Mouse (Mus musculus): ENCODE results near the gene Cul4b. TPM values are rescaled to one million over a fixed set of nuclear protein-coding genes. Genes with fewer than 3 reads are reported as not detected.
"Not testable (repeated sequence)": the region's sequence is repeated elsewhere in the genome, so short reads cannot be mapped to it uniquely, and the experiment has no call there.

Cul4b gene
- 10 to 100 TPM; 31.2 to 36.7 (median 34.2) TPM for total RNA-seq (2022)

DNA sequence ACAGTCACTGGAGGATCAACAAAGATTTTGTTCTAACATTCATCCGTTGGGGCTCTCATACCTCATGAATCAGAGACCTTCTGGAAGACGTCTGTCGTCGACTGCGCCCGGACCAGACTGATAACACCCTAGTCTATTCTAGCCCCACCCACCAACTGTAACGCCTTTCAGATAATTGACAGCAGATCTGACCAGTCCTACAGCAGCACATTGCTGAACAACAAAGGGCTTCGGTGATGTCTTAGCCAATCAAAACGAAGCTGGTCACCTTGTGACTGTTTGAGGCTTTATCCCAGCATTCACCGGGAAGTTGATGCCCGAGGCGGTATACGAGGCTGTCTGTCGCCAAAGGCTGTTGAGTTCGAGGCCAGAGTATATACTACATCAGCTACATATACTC, at the start of gene Cul4b:
TSS of gene Cul4b (minus strand) at position 119 of the 400 bp plus-strand sequence.
- DNase-seq (ENCODE audit: low spot score in 2 of 2) = no peak

DNA sequence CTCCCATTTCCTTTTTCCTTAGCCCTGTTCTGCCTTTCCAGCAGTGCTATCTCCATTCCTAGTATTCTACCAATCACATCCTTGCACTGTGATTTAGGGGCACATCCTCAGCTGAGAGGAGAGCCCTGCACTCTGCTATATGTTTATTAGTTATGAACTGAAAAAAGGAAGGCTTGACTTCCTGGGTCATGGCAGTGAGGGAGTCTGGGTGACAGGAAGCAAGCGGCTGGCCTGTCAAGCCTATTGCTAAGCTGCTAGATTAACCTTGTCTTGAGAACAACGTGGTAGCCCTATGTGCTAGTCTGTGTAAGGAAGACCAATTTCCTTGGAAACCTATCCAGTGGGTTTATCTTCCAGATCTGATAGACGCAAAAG, 25.0 kb upstream of the Cul4b start:
- peak; percentile 11 to 13 for DNase-seq (ENCODE audit: low spot score in 2 of 2)

DNA sequence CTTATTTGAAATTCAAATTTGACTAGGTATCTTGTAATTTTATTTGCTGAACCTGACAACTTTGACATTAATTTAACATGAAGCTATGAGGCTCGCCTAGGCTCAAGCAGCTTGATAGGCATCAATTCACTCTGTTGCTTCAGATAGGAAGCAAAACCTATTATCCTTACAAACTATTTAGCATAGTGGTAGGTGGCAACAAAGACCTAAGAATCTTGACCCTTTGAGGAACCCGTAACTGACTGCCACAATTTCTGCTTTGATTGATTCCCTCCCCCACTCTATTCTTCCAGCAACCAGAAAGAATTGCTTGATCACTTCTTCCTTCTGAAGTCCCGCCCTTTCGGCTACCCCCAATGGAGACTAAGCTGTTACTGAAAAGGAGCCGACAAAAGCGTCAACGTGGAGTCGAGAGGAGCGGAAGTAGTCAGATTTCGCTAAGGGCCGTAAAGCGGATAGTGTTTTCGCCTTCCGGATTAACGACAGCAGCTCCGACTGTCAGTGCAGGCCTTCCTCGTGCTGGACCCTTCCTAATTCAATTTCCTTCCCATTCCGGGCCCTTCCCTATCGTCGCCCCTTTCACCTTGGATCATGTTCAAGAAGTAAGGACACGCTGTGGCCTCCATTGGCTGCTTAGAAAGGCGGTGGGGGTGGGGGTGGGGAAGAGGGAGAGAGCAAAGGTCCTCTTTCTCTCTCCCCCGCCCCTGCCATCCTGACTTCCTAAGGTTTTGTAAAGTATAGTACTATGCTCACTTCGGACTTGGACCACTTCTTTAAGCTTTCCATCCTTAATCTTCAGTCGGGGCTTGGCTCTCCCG, 24.4 kb upstream of the Cul4b start, which contains the start of gene Mcts1:
TSS of gene Mcts1 (plus strand) at position 402 of the 818 bp plus-strand sequence.
- peak; percentile 75 to 84 for DNase-seq (ENCODE audit: low spot score in 2 of 2)

DNA sequence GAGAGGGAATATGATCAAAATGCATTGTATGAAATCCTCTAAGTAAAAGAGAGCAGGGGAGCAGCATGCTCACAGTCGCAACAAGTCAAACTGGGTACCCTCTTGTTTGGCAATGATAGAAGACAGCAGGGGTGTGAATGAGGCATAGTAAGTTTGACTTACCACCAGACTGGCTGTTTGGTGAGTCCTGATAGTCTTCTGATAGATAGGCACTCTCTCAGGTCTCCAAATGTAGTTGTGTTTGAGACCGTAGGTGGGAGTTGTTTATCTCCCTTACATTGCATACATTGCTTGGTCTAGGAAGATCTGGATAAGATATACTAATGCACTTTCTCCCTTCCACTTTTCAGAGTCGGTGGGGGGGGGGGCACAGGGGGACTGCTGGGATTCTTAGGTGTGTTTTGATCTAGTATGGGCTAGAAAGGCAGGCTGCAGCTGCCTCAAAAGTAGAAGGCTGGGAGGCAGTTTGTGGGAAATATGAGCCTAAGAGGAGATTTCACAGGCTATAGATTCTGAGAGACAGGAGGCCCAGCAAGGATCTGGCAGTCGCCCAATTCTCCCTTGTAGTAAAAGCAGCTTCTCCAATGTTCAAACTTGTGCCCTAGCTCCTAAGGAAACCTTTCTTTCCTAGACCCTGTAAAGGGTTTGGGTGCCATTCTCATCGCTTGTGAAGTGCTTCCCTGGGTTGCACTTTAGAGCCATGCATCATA, 17.3 kb upstream of the Cul4b start:
- no peak for DNase-seq (ENCODE audit: low spot score in 2 of 2)

DNA sequence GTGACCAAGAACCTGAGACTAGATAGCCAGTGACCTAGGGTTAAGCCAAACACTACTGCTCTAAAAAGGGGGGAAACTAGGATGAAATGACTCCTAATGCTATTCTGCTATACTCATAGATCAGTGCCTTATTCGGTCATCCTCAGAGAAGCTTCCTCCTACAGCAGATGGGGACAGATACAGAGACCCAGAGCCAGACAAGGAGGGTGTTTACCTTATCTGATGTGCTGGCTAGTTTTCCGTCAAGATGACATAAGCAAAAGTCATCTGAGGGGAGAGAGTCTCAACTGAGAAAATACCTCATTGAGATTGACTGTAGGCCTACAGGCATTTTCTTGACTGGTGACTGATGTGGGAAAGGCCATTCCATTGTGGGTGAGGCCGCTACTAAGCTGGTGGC, 15.8 kb upstream of the Cul4b start:
- no peak for DNase-seq (ENCODE audit: low spot score in 2 of 2)

DNA sequence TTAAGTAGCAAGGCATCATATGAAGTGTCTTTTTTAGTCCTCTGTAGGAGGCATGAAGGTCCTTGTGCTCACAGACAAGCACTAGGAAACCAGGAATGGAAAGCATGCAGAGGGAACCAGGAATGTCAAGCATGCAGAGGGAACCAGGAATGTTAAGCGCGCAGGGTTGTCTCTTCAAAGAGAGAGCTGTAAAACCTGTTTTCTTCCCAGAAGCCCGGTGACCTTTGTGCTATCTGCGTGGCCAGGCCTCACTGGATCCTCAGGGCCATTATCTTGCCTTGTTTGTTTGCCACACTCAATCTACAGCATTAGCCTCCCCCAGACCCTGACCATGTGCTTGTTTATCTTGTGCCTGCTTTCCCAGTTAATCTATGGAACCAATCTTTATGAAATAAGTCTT, 13.8 kb upstream of the Cul4b start:
- no peak for DNase-seq (ENCODE audit: low spot score in 2 of 2)

DNA sequence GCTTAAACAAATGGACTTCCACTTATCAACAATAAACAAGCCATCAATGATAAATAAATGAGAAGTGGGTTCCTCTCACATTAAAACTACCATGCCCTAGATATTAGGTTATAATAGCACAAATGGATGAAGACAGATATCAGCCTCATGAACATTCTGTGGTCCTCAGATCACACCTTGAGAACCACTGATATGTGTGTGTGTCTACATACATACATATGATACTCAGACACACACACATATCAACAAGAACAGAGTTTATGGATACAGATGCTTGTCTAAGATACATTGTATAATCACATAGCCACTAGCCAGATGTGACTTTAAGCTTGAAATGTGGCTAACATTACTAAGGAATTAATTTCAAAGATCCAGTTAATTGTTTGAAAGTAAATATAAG, 7.3 kb upstream of the Cul4b start:
- no peak for DNase-seq (ENCODE audit: low spot score in 2 of 2)

DNA sequence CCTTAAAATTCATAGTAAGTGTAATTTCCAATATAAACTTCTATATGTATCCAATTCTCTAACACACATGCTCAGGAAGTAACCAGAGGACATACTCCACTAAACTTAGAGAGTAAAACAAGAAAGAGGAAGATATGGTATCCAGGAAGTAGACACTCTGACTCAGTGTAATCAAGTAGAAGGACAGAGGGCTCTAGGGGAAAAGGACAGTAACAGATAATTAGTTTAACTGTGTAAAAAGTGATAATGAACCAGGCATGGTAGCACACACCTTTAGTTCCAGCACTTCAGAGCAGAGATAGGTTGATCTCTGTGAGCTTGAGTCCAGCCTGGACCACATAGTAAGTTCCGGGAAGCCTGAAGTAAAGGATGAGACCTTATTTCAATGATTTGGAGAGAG, 5.1 kb upstream of the Cul4b start:
- no peak for DNase-seq (ENCODE audit: low spot score in 2 of 2)

DNA sequence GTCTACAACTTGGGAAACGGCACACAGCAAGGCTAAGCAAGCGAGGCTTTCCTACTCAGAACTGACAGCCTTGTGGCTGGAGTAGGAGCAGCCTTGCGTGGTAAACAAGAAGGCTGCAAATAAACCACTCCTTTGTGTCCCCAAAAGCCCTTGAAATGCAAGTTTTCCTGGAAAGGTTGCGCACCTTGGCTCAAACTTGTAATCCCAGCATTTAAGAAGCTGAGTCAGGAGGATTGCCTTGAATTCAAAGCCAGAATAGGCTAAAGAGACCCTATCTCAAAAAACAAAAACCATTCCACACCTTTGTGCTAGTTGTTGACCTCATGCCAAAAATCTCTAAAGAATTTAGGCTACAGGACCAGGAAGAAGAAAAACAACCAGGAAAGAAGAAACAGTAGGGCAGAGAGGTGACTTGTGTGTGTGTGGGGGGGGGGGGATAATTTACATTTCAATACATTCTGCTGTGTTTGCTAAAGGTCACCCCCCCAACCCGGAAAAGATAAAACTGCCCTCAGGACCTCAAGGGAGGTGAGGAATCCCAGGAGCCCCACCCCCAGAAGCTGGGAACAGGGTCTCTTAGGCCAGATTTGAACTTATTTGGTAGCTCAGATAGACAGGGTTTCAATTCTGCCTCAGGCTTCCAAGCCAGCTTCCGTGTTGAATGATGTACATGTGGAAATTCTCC, 9.3 kb downstream of the Cul4b start:
- no peak for DNase-seq (ENCODE audit: low spot score in 2 of 2)

DNA sequence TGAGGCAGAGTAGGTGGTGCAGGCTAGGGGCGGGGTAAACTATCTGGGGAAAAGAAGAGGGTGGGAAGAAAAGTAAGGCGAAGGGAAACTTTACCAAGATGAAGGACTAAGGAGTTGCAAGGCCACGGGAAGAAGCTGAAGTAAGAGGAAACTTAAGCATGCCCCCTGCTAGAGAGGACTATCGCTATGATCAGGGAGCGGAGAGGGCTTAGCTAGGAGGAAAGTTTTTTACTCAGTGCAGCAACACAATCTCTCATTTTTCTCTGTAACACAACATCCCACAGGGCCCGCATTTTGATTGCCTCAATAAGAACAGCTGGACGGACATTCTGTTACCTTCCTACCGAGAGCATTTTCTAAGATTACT, 10.8 kb downstream of the Cul4b start:
- DNase-seq (ENCODE audit: low spot score in 2 of 2) = no peak

DNA sequence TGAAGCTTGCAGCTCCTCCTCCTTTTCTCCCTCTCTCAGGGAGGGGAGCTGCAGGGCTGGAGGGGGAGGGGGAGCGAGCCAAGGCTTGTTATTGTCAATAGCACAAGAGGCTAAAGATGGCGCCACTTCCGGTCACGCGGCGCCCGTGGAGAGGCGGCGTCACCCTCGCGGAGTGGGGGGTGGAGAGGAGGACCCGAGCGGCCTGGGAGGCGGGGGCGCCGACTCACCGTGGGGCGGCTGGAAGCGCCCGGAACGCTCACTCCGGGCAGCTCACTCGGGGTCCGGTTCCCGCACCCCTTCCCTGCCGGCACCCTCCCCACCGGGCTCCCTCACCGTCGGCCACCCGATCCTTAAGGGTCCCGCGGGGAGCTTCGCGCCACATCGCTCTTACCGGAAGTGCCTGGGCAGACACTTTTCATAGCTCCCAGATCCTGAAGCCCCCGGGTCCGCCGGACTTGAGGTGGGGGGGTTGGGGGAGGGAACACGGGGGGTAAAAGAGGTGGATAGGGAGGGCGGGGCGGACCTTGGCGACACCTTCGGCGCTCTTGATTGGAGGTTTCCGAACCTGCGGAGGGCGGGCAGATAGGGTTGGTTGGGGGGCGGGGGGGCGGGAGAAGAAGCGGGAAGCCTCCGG, 11.3 kb downstream of the Cul4b start:
- DNase-seq (ENCODE audit: low spot score in 2 of 2) = peak; percentile 84 to 90

DNA sequence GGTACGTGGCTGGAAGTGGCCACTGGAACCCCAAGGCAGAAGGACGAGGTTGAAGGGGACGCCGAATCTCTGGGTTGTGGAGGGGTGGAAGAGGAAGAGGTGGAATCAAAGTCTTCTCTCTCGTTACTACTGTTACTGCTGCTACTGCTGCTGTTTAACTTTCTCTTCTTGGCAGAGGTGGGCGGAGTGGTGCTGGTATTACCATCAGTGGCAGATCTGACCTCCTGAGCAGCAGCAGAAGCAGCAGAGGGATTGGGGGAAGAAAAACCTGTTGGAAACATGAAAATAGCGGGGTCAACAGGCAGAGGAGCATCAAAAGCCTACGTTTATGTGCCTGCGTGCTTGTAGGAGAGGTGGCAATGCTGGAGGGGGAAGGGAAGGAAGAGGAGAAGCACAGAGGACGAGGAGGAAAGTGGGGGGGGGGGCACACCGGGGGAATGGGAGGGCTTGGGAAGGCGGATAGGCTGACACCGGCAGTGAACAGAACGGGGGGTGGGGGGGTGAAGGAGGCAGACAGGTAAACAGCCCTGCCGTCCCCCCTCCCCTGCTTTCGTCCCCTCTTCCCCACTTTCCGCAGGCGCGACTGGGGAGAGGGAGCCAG, 12.0 kb downstream of the Cul4b start:
- DNase-seq (ENCODE audit: low spot score in 2 of 2) = peak; percentile 7 to 16

DNA sequence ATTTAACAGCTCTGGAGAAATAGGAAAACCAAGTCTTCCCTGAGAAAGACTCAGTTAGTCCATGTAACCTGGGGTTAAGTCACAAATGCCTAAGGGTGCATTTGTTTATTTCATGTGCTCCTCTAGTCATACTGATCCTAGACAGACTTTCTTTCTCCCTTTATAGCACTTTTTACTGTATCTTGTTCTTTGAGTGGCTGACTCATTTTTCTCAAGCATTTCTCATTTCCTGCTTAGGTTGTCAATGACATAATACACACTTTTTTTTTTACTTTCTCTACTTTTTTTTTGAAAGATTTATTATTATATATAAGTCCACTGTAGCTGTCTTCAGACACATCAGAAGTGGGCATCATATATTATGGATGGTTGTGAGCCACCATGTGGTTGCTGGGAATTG, 22.7 kb downstream of the Cul4b start:
- DNase-seq (ENCODE audit: low spot score in 2 of 2) = no peak

DNA sequence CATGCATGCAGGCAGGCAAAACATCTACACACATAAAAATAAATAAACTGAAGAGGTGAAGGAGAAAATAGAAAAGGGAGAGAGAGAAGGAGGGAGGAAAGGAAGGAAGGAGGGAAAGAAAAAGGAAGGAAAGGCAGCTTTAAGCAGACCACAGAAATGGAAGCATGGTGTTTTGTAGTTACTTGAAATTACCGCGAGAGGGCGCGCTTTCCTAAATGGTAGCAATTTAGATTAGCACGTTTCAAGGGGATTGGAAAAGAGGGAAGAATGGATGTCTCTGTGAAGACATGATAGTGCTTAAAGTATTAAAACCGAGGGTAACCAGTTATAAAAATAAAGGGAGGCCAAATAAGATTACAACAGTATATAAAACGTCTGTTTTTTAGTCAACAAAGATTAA, 61.4 kb downstream of the Cul4b start:
- peak in 1 of 2 experiments; percentile 10 for DNase-seq (ENCODE audit: low spot score in 2 of 2)

DNA sequence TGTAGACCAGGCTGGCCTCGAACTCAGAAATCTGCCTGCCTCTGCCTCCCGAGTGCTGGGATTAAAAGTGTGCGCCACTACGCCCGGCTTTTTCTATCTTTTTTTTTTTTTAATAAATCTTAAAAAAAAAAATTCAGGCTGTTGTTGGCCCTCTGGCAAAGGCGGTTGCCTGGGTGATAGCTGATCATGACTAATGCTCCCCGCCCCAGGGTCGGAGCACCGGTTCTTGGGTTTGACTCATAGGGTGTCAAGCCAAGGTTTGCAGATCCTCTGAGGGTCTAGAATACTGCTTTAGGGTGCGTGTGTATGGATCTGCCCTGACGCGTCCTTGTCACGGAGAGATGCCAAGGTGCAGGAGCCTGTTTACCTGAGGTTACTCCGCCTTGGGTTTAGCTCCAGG, 71.2 kb downstream of the Cul4b start:
- DNase-seq (ENCODE audit: low spot score in 2 of 2) = no peak

DNA sequence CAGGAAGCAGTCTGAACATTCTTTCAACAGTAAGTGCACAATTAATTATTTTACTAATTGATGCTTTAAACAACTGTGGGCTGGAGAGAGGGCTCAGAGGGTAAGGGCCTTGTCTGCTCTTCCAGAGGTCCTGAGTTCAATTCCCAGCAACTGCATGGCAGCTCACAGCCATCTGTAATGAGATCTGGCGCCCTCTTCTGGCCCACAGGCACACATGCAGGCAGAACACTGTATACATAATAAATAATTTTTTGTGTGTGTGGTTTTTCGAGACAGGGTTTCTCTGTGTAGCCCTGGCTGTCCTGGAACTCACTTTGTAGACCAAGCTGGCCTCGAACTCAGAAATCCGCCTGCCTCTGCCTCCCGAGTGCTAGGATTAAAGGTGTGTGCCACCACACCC, 73.8 kb downstream of the Cul4b start:
- not testable (repeated sequence) for DNase-seq (ENCODE audit: low spot score in 2 of 2)

DNA sequence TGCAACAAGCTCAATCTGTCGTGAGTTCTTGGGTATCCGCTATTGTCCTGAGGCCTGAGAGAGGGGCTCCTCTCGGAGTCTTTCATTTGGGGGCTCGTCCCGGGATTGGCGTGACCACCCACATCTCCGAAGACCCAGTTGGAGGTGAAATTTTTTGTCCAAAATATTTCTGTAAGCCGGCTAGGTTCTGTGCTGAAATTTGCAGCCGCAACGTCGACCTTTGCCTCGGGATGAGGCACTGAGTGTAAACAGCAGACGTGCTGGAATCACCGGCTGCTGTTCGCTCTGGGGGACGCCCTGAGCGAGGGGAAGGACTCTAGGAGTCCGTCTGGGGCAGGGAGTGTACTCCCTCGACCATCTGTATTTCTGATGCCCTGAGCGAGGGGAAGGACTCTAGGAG, 90.5 kb downstream of the Cul4b start:
- DNase-seq (ENCODE audit: low spot score in 2 of 2) = not testable (repeated sequence)
